Mouse (Mus musculus): ENCODE measurements at regions not wholly inside any gene's neighbourhood (a gene's known extent, or its start where the extent isn't known, plus 50 kb on each side); places are given as distances from the start of the nearest gene placed in this dataset.

- ATAC-seq (ENCODE audit: insufficient number of reproducible peaks, low FRiP score, low TSS enrichment): no peak
These were observed 84.7 kb upstream of the Gm26897 start for GRCm38 (mm10) chr5:111649012-111649411.

- no peak for ATAC-seq (ENCODE audit: insufficient number of reproducible peaks, low FRiP score, low TSS enrichment)
These were observed 81.3 kb upstream of the Gm26897 start for GRCm38 (mm10) chr5:111652472-111652871.

- no peak for ATAC-seq (ENCODE audit: insufficient number of reproducible peaks, low FRiP score, low TSS enrichment)
These were observed 77.3 kb upstream of the Gm26897 start for GRCm38 (mm10) chr5:111656436-111656835.

- no peak for ATAC-seq (ENCODE audit: insufficient number of reproducible peaks, low FRiP score, low TSS enrichment)
These were observed 75.8 kb upstream of the Gm26897 start for GRCm38 (mm10) chr5:111657759-111658429.

GRCm38 (mm10) chr5:111659229-111659628 lies 74.5 kb upstream of the Gm26897 start:
- ATAC-seq (ENCODE audit: insufficient number of reproducible peaks, low FRiP score, low TSS enrichment): no peak

- no peak for ATAC-seq (ENCODE audit: insufficient number of reproducible peaks, low FRiP score, low TSS enrichment)
These were observed 73.3 kb upstream of the Gm26897 start for GRCm38 (mm10) chr5:111660447-111660846.

GRCm38 (mm10) chr5:111660968-111661367 lies 72.8 kb upstream of the Gm26897 start:
- no peak for ATAC-seq (ENCODE audit: insufficient number of reproducible peaks, low FRiP score, low TSS enrichment)

- no peak for ATAC-seq (ENCODE audit: insufficient number of reproducible peaks, low FRiP score, low TSS enrichment)
These were observed 71.8 kb upstream of the Gm26897 start for GRCm38 (mm10) chr5:111661971-111662370.

GRCm38 (mm10) chr5:111663831-111664230 lies 69.9 kb upstream of the Gm26897 start:
- ATAC-seq (ENCODE audit: insufficient number of reproducible peaks, low FRiP score, low TSS enrichment): no peak

- ATAC-seq (ENCODE audit: insufficient number of reproducible peaks, low FRiP score, low TSS enrichment): no peak
These were observed 68.3 kb upstream of the Gm26897 start for GRCm38 (mm10) chr5:111665406-111665805.

- no peak for ATAC-seq (ENCODE audit: insufficient number of reproducible peaks, low FRiP score, low TSS enrichment)
These were observed 67.7 kb upstream of the Gm26897 start for GRCm38 (mm10) chr5:111666007-111666406.

GRCm38 (mm10) chr5:111667901-111668300 lies 65.8 kb upstream of the Gm26897 start:
- ATAC-seq (ENCODE audit: insufficient number of reproducible peaks, low FRiP score, low TSS enrichment): no peak

GRCm38 (mm10) chr5:111669139-111669538 lies 64.6 kb upstream of the Gm26897 start:
- ATAC-seq (ENCODE audit: insufficient number of reproducible peaks, low FRiP score, low TSS enrichment): no peak

GRCm38 (mm10) chr5:111671762-111672161 lies 62.0 kb upstream of the Gm26897 start:
- ATAC-seq (ENCODE audit: insufficient number of reproducible peaks, low FRiP score, low TSS enrichment): no peak

- no peak for ATAC-seq (ENCODE audit: insufficient number of reproducible peaks, low FRiP score, low TSS enrichment)
These were observed 58.6 kb upstream of the Gm26897 start for GRCm38 (mm10) chr5:111674976-111675672.

- ATAC-seq (ENCODE audit: insufficient number of reproducible peaks, low FRiP score, low TSS enrichment): no peak
These were observed 58.0 kb upstream of the Gm26897 start for GRCm38 (mm10) chr5:111675673-111676261.

- no peak for ATAC-seq (ENCODE audit: insufficient number of reproducible peaks, low FRiP score, low TSS enrichment)
These were observed 55.8 kb upstream of the Gm26897 start for GRCm38 (mm10) chr5:111677847-111678311.

- ATAC-seq (ENCODE audit: insufficient number of reproducible peaks, low FRiP score, low TSS enrichment): no peak
These were observed 55.2 kb upstream of the Gm26897 start for GRCm38 (mm10) chr5:111678496-111678895.

- ATAC-seq (ENCODE audit: insufficient number of reproducible peaks, low FRiP score, low TSS enrichment): no peak
These were observed 52.2 kb upstream of the Gm26897 start for GRCm38 (mm10) chr5:111681362-111682028.

- no peak for ATAC-seq (ENCODE audit: insufficient number of reproducible peaks, low FRiP score, low TSS enrichment)
These were observed 50.8 kb upstream of the Gm26897 start for GRCm38 (mm10) chr5:111682899-111683298.

Data from cerebellum, adult (tissue).